Mouse (Mus musculus) MEL (cell line): ENCODE results near the gene Ms4a4d.

Source experiments
- CTCF ChIP-seq, 3 experiments: IDR thresholded peaks in 2 of 3; conservative IDR thresholded peaks in 1 of 3; 2 replicates each; pipeline ENCODE4 v1.5.1; 2011 to 2012; ENCODE audit warnings: low read length in 3 of 3, low read depth in 2 of 3, mild to moderate bottlenecking in 2 of 3, improper control_type of control experiment in 1 of 3, inconsistent platforms in 1 of 3, mixed read lengths in 1 of 3, moderate library complexity in 1 of 3; ENCODE audit not compliant: control insufficient read depth in 1 of 3, insufficient read depth in 1 of 3, poor library complexity in 1 of 3, severe bottlenecking in 1 of 3
- E2F4 ChIP-seq: IDR thresholded peaks from 2 replicates; pipeline ENCODE4 v1.6.1; 2011; ENCODE audit warnings: low read depth, low read length, improper control_type of control experiment, borderline replicate concordance
- EP300 ChIP-seq, 2 experiments: IDR thresholded peaks; 2 replicates each; pipeline ENCODE4 v1.6.1; 2011; ENCODE audit warnings: improper control_type of control experiment in 2 of 2, low read length in 2 of 2, low read depth in 1 of 2, mild to moderate bottlenecking in 1 of 2
- GATA1 ChIP-seq: IDR thresholded peaks from 2 replicates; pipeline ENCODE4 v1.6.1; 2011; ENCODE audit warnings: low read depth, low read length, improper control_type of control experiment
- HCFC1 ChIP-seq: IDR thresholded peaks from 2 replicates; pipeline ENCODE4 v1.6.1; 2012; ENCODE audit warnings: low read depth, mild to moderate bottlenecking, inconsistent platforms, low read length, improper control_type of control experiment, moderate library complexity
- MAX ChIP-seq: IDR thresholded peaks from 2 replicates; pipeline ENCODE4 v1.6.1; 2011; ENCODE audit warnings: low read length, improper control_type of control experiment
- MYB ChIP-seq: IDR thresholded peaks from 2 replicates; pipeline ENCODE4 v1.6.1; 2011; ENCODE audit warnings: mild to moderate bottlenecking, low read depth, low read length, improper control_type of control experiment
- TAL1 ChIP-seq: IDR thresholded peaks from 2 replicates; pipeline ENCODE4 v1.6.1; 2012; ENCODE audit warnings: mild to moderate bottlenecking, inconsistent platforms, low read length, moderate library complexity, mixed read lengths
- USF1 ChIP-seq: IDR thresholded peaks from 2 replicates; pipeline ENCODE4 v1.6.1; 2014; ENCODE audit warnings: low read depth, mild to moderate bottlenecking, inconsistent platforms, low read length, improper control_type of control experiment, moderate library complexity

DNA sequence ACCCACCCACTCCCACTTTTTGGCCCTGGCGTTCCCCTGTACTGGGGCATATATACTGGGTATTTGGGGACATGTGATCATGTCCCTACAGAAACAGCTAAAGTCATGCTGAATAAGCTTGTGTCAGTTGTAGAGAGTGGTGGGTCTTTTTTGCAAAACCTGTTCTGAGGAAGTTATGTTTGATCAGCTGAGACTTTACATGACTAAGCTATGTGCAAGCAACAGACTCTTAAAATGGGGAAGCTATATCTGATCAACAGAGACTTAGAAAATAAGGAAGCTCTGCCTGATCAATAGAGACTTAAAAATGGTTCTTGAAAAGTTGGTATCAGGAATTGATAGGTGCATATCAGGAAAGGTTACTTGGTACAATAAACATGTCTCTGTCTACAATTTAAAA, 3.2 kb upstream of the Ms4a4d start:
- TF ChIP-seq CTCF (IDR thresholded peaks at IDR 0.05 in 2 of 3, conservative IDR thresholded peaks at IDR 0.05 in 1 of 3; ENCODE audit: control insufficient read depth in 1 of 3, insufficient read depth in 1 of 3, low read depth in 2 of 3, low read length in 3 of 3, poor library complexity in 1 of 3, severe bottlenecking in 1 of 3) (no peak), E2F4 (no peak), TAL1 (no peak), GATA1 (no peak), HCFC1 (no peak), MAX (no peak), EP300 (IDR thresholded peaks at IDR 0.05; ENCODE audit: low read depth in 1 of 2, low read length in 2 of 2) (no peak), MYB (no peak), USF1 (no peak)
